Mouse (Mus musculus) cerebellum, postnatal 14 days (tissue): ENCODE results near the gene Rpl41.
"Not testable (repeated sequence)": the region's sequence is repeated elsewhere in the genome, so short reads cannot be mapped to it uniquely, and the experiment has no call there.

Experiments
- DNase-seq, 2 experiments: peaks; one replicate each; pipeline ENCODE4 v3.0.0; 2021; ENCODE audit warnings: mixed read lengths in 2 of 2

Rpl41 gene

GRCm38 (mm10) chr10:128524111-128524731 is 24.9 kb downstream of the Rpl41 start:
- DNase-seq = peak; percentile 27 to 34

DNA sequence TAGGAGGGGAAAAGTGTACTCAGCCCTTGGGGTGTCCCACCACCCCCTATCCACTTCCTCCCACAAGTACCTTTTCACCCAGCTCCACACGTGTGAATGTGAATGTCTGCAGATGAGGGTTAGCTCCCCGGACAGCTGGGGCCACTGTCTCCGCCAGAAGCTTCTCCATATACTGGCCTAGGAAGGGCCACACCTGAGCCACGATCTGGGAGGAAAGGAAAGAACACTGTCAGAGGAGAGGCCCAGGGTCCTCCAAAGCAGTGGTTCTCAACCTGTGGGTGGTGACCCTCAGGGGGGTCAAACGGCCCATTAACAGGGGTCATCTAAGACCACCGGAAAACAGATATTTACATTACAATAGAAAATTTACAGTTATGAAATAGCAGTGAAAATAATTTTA is 26.8 kb downstream of the Rpl41 start:
- no peak for DNase-seq

- DNase-seq = no peak
These were observed 28.5 kb downstream of the Rpl41 start for GRCm38 (mm10) chr10:128520591-128520990.

- peak; percentile 67 to 79 for DNase-seq
These were observed 30.3 kb downstream of the Rpl41 start for GRCm38 (mm10) chr10:128518833-128519232.

- no peak for DNase-seq
These were observed 32.4 kb downstream of the Rpl41 start for GRCm38 (mm10) chr10:128516677-128517076.

GRCm38 (mm10) chr10:128516029-128516428 is 33.1 kb downstream of the Rpl41 start:
- no peak for DNase-seq

DNA sequence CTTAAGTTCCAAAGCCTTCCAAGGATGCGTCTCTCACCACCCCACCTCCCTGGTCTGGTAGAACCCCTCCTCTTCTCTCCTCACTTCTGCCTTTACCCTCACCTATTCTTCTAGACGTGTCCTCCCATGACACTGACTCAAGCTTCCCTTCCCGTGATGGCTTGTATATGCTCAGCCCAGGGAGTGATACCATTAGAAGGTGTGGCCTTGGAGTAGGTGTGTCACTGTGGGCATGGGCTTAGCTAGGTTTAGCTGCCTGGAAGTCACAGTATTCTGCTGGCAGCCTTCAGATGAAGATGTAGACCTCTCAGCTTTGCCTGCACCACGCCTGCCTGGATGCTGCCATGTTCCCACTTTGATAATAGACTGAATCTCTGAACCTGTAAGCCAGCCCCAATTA is 34.1 kb downstream of the Rpl41 start:
- DNase-seq = no peak

- no peak for DNase-seq
These were observed 37.3 kb downstream of the Rpl41 start for GRCm38 (mm10) chr10:128511761-128512160.

GRCm38 (mm10) chr10:128511189-128511588 is 37.9 kb downstream of the Rpl41 start:
- DNase-seq = no peak

- DNase-seq = no peak
These were observed 38.8 kb downstream of the Rpl41 start for GRCm38 (mm10) chr10:128510301-128510700.

DNA sequence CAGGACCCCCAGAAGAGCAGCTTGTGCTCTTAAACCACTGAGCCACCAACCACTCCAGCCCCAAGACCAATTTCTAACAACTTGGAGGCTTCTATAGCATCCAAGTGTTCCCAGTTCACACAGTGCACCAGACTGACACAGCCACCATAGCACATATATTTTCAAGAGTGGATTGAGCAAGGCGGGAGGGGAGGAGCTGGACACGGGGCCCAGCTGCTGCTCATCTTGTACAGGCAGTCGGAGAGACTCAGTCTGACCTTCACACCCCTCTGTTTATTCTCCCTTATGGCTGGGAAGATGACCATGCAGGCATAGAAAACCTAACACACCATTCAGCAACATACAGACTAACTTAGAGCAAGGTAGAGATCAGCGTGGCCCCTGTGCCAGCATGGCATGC is 39.3 kb downstream of the Rpl41 start:
- DNase-seq = no peak

GRCm38 (mm10) chr10:128509203-128509602 is 39.9 kb downstream of the Rpl41 start:
- DNase-seq = no peak

DNA sequence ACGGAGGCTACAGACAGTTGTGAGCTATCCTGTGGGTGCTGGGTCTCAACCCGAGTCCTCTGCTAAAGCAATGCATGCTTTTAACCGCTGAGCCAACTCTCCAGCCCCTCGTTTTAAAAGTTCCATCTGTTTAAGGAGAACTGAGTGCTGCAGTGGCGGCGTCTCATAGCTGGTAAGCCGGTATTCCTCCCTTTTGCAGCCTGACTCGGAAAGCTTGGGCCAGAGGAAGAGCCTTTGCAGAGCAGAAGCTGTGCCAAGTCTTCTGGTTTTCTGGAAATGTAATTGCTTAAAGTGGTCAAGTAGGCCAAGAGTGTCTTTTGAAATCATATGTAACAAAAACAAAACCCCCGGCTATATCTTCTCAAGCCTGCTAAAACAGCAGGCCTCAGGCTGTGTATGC is 40.8 kb downstream of the Rpl41 start:
- DNase-seq = no peak

GRCm38 (mm10) chr10:128505974-128506373 is 43.1 kb downstream of the Rpl41 start:
- DNase-seq = no peak

DNA sequence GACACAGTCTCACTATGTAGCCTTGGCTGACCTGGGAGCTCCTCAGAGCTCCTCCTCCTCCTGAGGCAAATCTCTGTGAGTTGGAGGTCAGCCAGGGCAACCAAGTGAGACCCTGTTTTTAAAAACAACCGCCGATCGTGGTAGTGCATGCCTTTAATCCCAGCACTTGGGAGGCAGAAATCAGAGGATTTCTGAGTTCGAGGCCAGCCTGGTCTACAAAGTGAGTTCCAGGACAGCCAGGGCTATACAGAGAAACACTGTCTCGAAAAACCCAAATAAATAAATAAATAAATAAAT is 43.8 kb downstream of the Rpl41 start:
- not testable (repeated sequence) for DNase-seq

DNA sequence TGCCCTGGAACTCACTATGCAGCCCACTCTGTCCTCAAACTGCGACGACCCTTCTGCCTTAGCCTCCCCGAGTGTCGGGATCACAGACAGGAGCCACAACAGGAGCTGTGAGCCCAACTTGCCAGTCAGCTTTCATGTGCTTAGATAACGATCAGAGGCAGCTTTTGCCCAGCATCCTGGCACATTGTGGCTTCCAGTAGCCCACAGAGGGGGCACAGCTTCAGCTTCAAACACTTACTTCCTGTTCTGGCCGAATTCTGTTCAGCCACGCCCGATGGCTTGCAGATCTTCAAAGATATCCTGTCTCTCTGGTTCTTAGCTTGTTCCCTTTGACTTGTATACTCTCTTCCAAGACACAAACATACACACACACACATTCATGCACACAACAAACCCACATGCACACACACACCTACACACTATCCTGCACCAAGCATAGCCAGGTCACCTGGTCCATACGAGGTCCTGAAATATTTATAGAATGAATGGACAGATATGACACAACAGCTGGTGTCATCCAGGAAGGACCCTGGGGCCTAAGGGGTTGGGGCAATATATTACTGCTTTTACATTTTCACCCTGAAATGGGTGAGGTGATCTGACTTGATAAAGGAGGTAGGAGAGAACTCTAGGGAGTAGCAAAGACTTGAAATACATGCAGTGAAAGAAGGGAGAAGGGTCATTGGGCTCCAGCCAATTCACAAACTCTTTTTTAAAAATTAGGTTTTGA is 44.3 kb downstream of the Rpl41 start:
- DNase-seq = no peak

GRCm38 (mm10) chr10:128504012-128504411 is 45.1 kb downstream of the Rpl41 start:
- no peak for DNase-seq

- DNase-seq = no peak
These were observed 45.6 kb downstream of the Rpl41 start for GRCm38 (mm10) chr10:128503532-128503931.

DNA sequence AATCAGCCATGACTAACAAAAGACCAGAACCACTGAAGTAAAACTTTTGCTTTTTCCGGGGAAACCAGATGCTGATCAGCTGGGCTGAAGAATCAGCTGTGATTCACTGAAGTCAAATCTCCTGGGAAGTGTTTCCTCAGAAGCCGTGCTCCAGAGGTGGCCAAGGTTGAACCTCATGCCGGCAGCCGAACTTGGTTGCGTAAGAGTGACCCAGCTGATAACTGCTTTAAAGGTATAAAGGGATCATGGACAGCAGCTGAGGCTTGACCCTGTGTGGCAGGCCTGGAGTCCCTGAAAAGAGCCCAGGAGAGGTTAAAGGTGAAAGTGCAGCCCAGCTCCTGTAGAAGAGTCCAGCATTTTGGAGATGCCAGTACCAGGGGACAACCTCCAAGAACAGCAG is 46.8 kb downstream of the Rpl41 start:
- no peak for DNase-seq

GRCm38 (mm10) chr10:128499116-128499671 is 49.9 kb downstream of the Rpl41 start:
- peak; percentile 78 to 79 for DNase-seq

GRCm38 (mm10) chr10:128498590-128498989 is 50.5 kb downstream of the Rpl41 start, which contains the start of gene Myl6b:
Gene Myl6b, minus strand, starts transcription at chr10:128498685.
- DNase-seq = peak; percentile 97
